Mouse (Mus musculus): ENCODE measurements around the gene Mettl26.

DNA sequence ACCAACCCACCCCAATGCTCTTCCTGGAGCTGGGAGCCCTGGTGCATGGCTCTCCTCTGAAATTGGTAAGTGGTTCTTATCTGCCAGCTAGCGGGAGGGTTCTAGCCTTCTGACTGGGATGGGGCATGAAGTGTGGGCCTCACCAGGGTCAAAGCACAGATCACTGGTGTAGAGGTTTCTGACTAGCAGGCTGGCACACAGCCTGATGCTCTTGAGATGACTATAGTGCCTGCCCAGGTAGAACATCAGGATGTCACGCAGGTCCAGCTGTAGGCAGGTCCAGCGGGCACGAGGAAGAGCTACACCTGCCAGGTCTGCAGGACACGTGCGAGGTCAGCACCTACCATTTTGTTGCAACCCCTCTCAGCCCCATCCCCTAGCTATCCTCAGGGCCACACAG is 14.6 kb upstream of the Mettl26 start:
- no peak for TF ChIP-seq POLR2A (IDR thresholded peaks at IDR 0.05; ENCODE audit: low read depth, low read length)
- TF ChIP-seq CTCF (IDR thresholded peaks at IDR 0.05; ENCODE audit: extremely low read depth, insufficient read depth, insufficient read length, insufficient replicate concordance): no peak
